Mouse (Mus musculus): ENCODE results near the gene Ankrd26. TPM values are rescaled to one million over a fixed set of nuclear protein-coding genes. Genes with fewer than 3 reads are reported as not detected.
"Not testable (repeated sequence)": the region's sequence is repeated elsewhere in the genome, so short reads cannot be mapped to it uniquely, and the experiment has no call there.

Ankrd26 gene
- polyA plus RNA-seq, 1 experiment from 2014 or later = 14.4 TPM

DNA sequence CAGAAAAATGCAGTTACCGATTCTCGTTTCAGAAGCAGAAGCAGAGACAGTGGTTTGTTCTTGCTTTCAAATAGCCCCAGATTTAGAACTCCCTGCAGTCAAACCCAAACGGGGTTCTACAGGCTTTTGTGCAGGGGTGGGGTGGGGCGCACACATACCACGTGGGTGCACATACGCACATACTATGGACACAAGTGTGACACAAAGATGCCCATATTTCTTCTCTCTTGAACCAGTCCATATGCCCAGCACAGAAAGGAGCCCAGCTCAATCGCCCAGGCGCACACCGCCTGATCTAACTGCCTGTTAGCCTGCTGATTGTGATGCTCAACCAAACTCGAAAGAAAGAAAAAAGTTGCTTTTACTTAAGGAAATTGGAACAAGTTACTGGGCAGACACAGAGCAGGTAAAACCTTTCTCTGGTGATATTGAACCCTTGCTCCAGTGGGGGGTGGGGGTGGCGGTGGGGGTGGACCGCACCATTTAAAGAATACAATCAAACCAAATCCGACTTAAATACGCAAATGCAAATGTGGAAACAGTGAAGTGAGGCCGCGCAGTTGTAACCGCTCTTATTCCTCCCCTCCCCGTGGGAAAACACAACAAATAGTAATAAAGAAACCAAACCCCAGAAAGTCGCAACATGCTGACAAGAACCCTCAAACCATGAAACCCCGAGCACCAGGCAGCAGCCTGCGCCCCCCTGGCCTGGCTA is 30.8 kb upstream of the Ankrd26 start:
- H3K9me3 ChIP-seq (ENCODE audit: control insufficient read depth, low read depth, low read length) = no peaks in the 10 kb centered on the region
- no peak overlapping the region for H3K9ac ChIP-seq (replicated peaks; ENCODE audit: low read depth, low read length)
- H3K36me3 ChIP-seq (ENCODE audit: control insufficient read depth, insufficient read depth, low read length) = no peaks in the 10 kb centered on the region
- WGBS = 32% methylated on average over 21 of the region's 21 CpGs
- H3K27me3 ChIP-seq (ENCODE audit: control insufficient read depth, insufficient read depth, low read length) = no peaks in the 10 kb centered on the region
- H3K4me2 ChIP-seq (replicated peaks; ENCODE audit: low read depth, low read length) = peak overlapping the region; percentile 66
- H3K4me1 ChIP-seq (ENCODE audit: control insufficient read depth, insufficient read depth, low read length) = peaks cover 4% of the 10 kb centered on the region; the same call in 1 of the 2 replicates
- no peak for ATAC-seq (ENCODE audit: insufficient number of reproducible peaks, insufficient read depth, low FRiP score, low read depth)
- no peak overlapping the region for H3K27ac ChIP-seq (ENCODE audit: low read length)
- peak overlapping the region; percentile 34 for H3K4me3 ChIP-seq (ENCODE audit: low read depth, low read length)

DNA sequence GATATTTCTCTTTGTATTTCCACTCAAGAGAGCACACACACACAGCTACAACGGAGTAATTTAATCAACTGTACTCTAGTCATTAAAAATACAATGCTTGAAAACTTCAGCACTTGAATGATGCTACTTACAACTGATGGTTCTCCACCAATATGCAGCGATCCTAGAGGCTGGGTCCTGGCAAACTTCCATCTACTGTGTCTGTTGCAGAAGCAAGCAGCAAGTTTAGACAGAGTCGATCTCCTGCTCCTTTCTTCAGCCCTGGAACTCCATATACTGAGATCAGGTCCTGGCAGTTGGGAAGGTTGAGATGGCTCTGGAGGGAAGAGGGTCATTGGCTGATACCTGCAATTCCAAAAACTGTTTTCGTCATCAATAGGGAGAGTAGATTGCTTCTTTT is 16.7 kb upstream of the Ankrd26 start:
- not testable (repeated sequence) for H3K9me3 ChIP-seq (ENCODE audit: control insufficient read depth, low read depth, low read length); H3K36me3 ChIP-seq (ENCODE audit: control insufficient read depth, insufficient read depth, low read length); H3K4me2 ChIP-seq (replicated peaks; ENCODE audit: low read depth, low read length); H3K4me1 ChIP-seq (ENCODE audit: control insufficient read depth, insufficient read depth, low read length); H3K4me3 ChIP-seq (ENCODE audit: low read depth, low read length); ATAC-seq (ENCODE audit: insufficient number of reproducible peaks, insufficient read depth, low FRiP score, low read depth); H3K9ac ChIP-seq (replicated peaks; ENCODE audit: low read depth, low read length); H3K27me3 ChIP-seq (ENCODE audit: control insufficient read depth, insufficient read depth, low read length); H3K27ac ChIP-seq (ENCODE audit: low read length)
- 69% methylated on average over 4 of the region's 4 CpGs for WGBS

DNA sequence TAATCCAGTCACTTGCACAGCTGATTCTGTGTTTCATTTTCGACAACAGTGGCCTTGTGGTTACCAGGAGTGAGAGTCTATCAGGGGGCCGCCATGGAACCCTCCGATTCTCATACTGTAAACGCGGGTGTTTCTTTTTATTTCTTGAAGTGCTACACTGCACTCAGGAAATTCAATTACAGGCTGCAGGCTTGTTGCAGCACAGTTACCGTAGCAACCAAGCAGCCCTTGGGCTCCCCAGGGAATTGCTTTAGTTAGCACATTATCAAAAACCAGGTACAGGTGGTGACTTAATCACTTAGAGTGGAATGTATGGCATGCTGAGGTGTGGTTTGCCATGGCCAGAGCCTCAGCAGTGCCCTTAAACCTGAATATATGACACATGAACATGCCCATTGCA is 12.3 kb upstream of the Ankrd26 start:
- no peaks in the 10 kb centered on the region for H3K4me1 ChIP-seq (ENCODE audit: control insufficient read depth, insufficient read depth, low read length)
- H3K9ac ChIP-seq (replicated peaks; ENCODE audit: low read depth, low read length) = no peak overlapping the region
- H3K9me3 ChIP-seq (ENCODE audit: control insufficient read depth, low read depth, low read length) = no peaks in the 10 kb centered on the region
- no peak overlapping the region for H3K4me3 ChIP-seq (ENCODE audit: low read depth, low read length)
- peak; percentile 23; the same call in 1 of the 2 replicates for ATAC-seq (ENCODE audit: insufficient number of reproducible peaks, insufficient read depth, low FRiP score, low read depth)
- no peaks in the 10 kb centered on the region for H3K27me3 ChIP-seq (ENCODE audit: control insufficient read depth, insufficient read depth, low read length)
- 84% methylated on average over 6 of the region's 6 CpGs for WGBS
- no peak overlapping the region for H3K27ac ChIP-seq (ENCODE audit: low read length)
- no peaks in the 10 kb centered on the region for H3K36me3 ChIP-seq (ENCODE audit: control insufficient read depth, insufficient read depth, low read length)
- no peak overlapping the region for H3K4me2 ChIP-seq (replicated peaks; ENCODE audit: low read depth, low read length)

DNA sequence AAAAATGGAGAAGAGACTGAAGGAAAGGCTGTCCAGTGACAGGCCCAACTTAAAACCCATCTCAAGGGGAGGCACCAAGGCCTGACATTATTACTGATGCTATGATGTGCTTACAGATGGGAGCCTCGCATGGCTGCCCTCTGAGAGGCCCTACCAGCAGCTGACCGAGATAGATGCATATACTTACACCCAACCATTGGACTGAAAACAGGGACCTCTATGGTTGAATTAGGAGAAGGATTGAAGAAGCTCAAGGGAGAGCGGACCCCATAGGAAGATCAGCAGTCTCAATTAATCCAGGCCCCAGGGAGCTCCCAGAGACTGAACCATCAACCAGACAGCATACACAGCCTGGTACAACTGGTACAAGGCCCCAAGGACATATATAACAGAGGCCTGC is 5.8 kb upstream of the Ankrd26 start:
- Histone ChIP-seq H3K9ac (replicated peaks; ENCODE audit: low read depth, low read length) (no peak overlapping the region), H3K9me3 (ENCODE audit: control insufficient read depth, low read depth, low read length) (no peaks in the 10 kb centered on the region), H3K27ac (ENCODE audit: low read length) (no peak overlapping the region), H3K4me2 (replicated peaks; ENCODE audit: low read depth, low read length) (no peak overlapping the region), H3K4me3 (ENCODE audit: low read depth, low read length) (no peak overlapping the region), H3K36me3 (ENCODE audit: control insufficient read depth, insufficient read depth, low read length) (no peaks in the 10 kb centered on the region), H3K4me1 (ENCODE audit: control insufficient read depth, insufficient read depth, low read length) (peaks cover 3% of the 10 kb centered on the region; the same call in 1 of the 2 replicates), H3K27me3 (ENCODE audit: control insufficient read depth, insufficient read depth, low read length) (no peaks in the 10 kb centered on the region)
- no peak for ATAC-seq (ENCODE audit: insufficient number of reproducible peaks, insufficient read depth, low FRiP score, low read depth)
- 95% methylated on average over 3 of the region's 3 CpGs for WGBS

DNA sequence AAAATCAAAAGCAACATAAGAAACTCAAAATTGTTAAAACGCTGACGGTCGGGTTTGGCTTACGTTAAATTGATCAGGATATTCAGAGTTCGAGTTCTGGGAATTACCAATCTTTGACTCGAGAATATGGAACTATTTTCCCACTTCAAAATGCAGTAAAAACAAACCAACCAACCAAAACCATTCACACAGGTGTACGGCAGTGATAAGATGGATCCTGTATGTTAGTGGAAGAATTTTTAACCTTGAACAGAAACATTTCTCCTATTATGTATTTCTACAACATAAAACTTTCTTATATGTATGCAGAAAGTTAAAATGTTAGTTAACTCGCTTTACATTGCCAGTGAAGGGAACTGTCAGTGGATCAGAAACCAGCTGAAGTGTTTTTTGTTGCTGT is 801 bp downstream of the Ankrd26 start:
- Histone ChIP-seq H3K4me1 (ENCODE audit: control insufficient read depth, insufficient read depth, low read length) (peaks cover 11% of the 10 kb centered on the region), H3K4me3 (ENCODE audit: low read depth, low read length) (peak overlapping the region; percentile 77), H3K9ac (replicated peaks; ENCODE audit: low read depth, low read length) (peak overlapping the region; percentile 72), H3K9me3 (ENCODE audit: control insufficient read depth, low read depth, low read length) (no peaks in the 10 kb centered on the region), H3K27ac (ENCODE audit: low read length) (no peak overlapping the region), H3K4me2 (replicated peaks; ENCODE audit: low read depth, low read length) (peak overlapping the region; percentile 94), H3K27me3 (ENCODE audit: control insufficient read depth, insufficient read depth, low read length) (no peaks in the 10 kb centered on the region), H3K36me3 (ENCODE audit: control insufficient read depth, insufficient read depth, low read length) (peaks cover 21% of the 10 kb centered on the region)
- ATAC-seq (ENCODE audit: insufficient number of reproducible peaks, insufficient read depth, low FRiP score, low read depth) = no peak
- WGBS = 79% methylated on average over 8 of the region's 8 CpGs

DNA sequence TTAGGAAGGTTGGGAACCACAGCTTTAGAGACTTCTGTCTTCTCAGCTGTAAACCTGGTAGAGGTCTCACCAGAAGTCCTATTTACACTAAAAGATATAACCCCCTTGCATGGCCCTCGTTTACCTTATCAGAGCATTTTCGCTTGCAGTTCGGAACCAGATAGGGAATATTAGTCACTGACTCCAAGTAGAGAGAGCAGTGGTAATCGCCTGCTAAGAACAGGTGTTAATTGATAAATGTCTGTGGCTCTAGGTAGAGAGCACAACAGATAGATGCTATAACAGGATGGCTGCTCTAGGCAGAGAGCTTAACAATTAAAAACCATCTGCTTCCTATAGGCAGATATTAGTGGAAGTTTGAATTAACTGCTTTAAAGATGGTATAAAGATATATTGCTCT is 23.4 kb downstream of the Ankrd26 start:
- WGBS = 93% methylated on average over 4 of the region's 4 CpGs
- peaks cover 46% of the 10 kb centered on the region for H3K36me3 ChIP-seq (ENCODE audit: control insufficient read depth, insufficient read depth, low read length)

DNA sequence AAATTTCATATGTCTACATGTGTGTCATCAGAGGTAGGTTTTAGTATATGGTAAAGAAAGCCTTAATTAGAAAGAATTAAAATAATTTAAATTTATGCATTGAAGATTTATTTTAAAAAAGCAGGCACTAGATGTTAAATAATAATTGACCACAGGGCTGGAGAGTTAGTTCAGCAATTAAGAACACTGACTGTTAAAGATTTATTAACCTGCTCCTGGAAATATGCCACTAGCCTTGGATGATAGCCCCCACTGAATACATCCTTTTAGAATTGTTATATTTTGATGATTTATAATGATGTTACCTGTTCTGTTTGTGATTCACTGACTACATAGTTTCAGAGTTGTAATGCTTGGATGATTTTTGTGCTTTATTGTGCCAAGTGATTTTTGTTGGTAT is 24.8 kb downstream of the Ankrd26 start:
- ATAC-seq (ENCODE audit: insufficient number of reproducible peaks, insufficient read depth, low FRiP score, low read depth); H3K4me1 ChIP-seq (ENCODE audit: control insufficient read depth, insufficient read depth, low read length); H3K9ac ChIP-seq (replicated peaks; ENCODE audit: low read depth, low read length); H3K4me3 ChIP-seq (ENCODE audit: low read depth, low read length); H3K27ac ChIP-seq (ENCODE audit: low read length); H3K9me3 ChIP-seq (ENCODE audit: control insufficient read depth, low read depth, low read length); H3K27me3 ChIP-seq (ENCODE audit: control insufficient read depth, insufficient read depth, low read length); H3K4me2 ChIP-seq (replicated peaks; ENCODE audit: low read depth, low read length): not testable (repeated sequence)
- H3K36me3 ChIP-seq (ENCODE audit: control insufficient read depth, insufficient read depth, low read length) = peaks cover 43% of the 10 kb centered on the region

More for the DNA sequence above, 23.4 kb downstream of the Ankrd26 start:
- no peak for ATAC-seq (ENCODE audit: insufficient number of reproducible peaks, insufficient read depth, low FRiP score, low read depth)
- no peaks in the 10 kb centered on the region for H3K9me3 ChIP-seq (ENCODE audit: control insufficient read depth, low read depth, low read length)
- no peak overlapping the region for H3K27ac ChIP-seq (ENCODE audit: low read length)
- H3K27me3 ChIP-seq (ENCODE audit: control insufficient read depth, insufficient read depth, low read length) = no peaks in the 10 kb centered on the region
- H3K4me2 ChIP-seq (replicated peaks; ENCODE audit: low read depth, low read length) = no peak overlapping the region
- H3K4me1 ChIP-seq (ENCODE audit: control insufficient read depth, insufficient read depth, low read length) = no peaks in the 10 kb centered on the region
- no peak overlapping the region for H3K4me3 ChIP-seq (ENCODE audit: low read depth, low read length)
- no peak overlapping the region for H3K9ac ChIP-seq (replicated peaks; ENCODE audit: low read depth, low read length)

DNA sequence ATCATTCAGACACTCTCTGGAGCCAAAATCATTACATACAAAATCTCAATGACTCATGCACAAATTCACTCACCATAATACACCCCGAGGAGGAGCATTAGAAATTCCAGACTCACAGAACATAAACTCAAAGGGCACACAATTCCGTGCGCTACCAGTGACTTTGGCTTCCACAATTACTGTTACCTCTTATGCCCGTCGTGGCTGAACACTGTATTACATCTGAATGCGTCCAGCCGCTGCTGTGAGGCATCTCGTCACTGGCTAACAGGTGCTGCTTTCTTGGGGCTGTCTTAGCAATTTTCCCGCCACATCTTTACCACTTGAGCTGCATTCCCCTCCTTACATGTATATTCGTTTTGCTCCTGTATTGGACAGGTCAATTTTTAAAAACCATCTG is 26.7 kb downstream of the Ankrd26 start:
- H3K4me3 ChIP-seq (ENCODE audit: low read depth, low read length) = no peak overlapping the region
- H3K4me1 ChIP-seq (ENCODE audit: control insufficient read depth, insufficient read depth, low read length) = no peaks in the 10 kb centered on the region
- no peak for ATAC-seq (ENCODE audit: insufficient number of reproducible peaks, insufficient read depth, low FRiP score, low read depth)
- H3K4me2 ChIP-seq (replicated peaks; ENCODE audit: low read depth, low read length) = no peak overlapping the region
- H3K9me3 ChIP-seq (ENCODE audit: control insufficient read depth, low read depth, low read length) = no peaks in the 10 kb centered on the region
- 91% methylated on average over 10 of the region's 10 CpGs for WGBS
- no peaks in the 10 kb centered on the region for H3K27me3 ChIP-seq (ENCODE audit: control insufficient read depth, insufficient read depth, low read length)
- H3K27ac ChIP-seq (ENCODE audit: low read length) = no peak overlapping the region
- peaks cover 55% of the 10 kb centered on the region for H3K36me3 ChIP-seq (ENCODE audit: control insufficient read depth, insufficient read depth, low read length)
- H3K9ac ChIP-seq (replicated peaks; ENCODE audit: low read depth, low read length) = no peak overlapping the region

DNA sequence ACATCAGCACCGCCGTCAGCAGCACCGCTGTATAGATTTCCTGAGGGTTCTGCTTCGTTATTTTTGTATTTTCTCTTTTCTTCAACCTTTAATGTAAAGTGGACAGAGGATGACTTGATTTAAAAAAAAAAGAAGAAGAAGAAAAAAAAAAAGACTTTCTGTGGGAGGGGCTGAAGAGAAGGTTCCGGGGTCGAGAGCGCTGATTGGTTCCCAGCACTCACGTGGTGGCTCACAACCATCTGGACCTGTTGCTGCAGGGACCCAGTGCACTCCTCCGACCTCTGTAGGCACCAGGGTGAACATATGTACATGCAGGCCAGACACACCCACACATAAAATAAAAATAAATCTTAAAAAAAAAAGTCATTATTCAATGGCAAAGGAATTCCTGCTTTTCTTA is 28.6 kb downstream of the Ankrd26 start:
- Histone ChIP-seq H3K27ac (ENCODE audit: low read length) (no peak overlapping the region), H3K36me3 (ENCODE audit: control insufficient read depth, insufficient read depth, low read length) (peaks cover 48% of the 10 kb centered on the region), H3K4me3 (ENCODE audit: low read depth, low read length) (no peak overlapping the region), H3K9ac (replicated peaks; ENCODE audit: low read depth, low read length) (no peak overlapping the region), H3K4me1 (ENCODE audit: control insufficient read depth, insufficient read depth, low read length) (no peaks in the 10 kb centered on the region), H3K9me3 (ENCODE audit: control insufficient read depth, low read depth, low read length) (no peaks in the 10 kb centered on the region), H3K27me3 (ENCODE audit: control insufficient read depth, insufficient read depth, low read length) (no peaks in the 10 kb centered on the region), H3K4me2 (replicated peaks; ENCODE audit: low read depth, low read length) (no peak overlapping the region)
- WGBS = 86% methylated on average over 9 of the region's 9 CpGs
- ATAC-seq (ENCODE audit: insufficient number of reproducible peaks, insufficient read depth, low FRiP score, low read depth) = no peak

Measured in stomach, embryonic 14.5 days (tissue).